Mouse (Mus musculus): ENCODE data around the gene Zan. TPM values are rescaled to one million over a fixed set of nuclear protein-coding genes. Genes with fewer than 3 reads are reported as not detected.

Zan gene
- polyA plus RNA-seq, 1 experiment from 2014 or later: 1.1 TPM

- H3K4me3 ChIP-seq (ENCODE audit: low read depth, low read length): peak overlapping the region; percentile 100
- H3K27ac ChIP-seq (ENCODE audit: low read length): peak overlapping the region; percentile 80
- H3K4me2 ChIP-seq (replicated peaks; ENCODE audit: low read depth, low read length): peak overlapping the region; percentile 29
- H3K9ac ChIP-seq (replicated peaks; ENCODE audit: low read depth, low read length): peak overlapping the region; percentile 98
- ATAC-seq (ENCODE audit: insufficient number of reproducible peaks, insufficient read depth, low FRiP score, low read depth): peak; percentile 83
- WGBS: 2% methylated on average over 29 of the region's 52 CpGs
- peaks cover 7% of the 10 kb centered on the region; the same call in 1 of the 2 replicates for H3K36me3 ChIP-seq (ENCODE audit: control insufficient read depth, insufficient read depth, low read length)
- H3K4me1 ChIP-seq (ENCODE audit: control insufficient read depth, insufficient read depth, low read length): peaks cover 14% of the 10 kb centered on the region
- H3K9me3 ChIP-seq (ENCODE audit: control insufficient read depth, low read depth, low read length): no peaks in the 10 kb centered on the region
- H3K27me3 ChIP-seq (ENCODE audit: control insufficient read depth, insufficient read depth, low read length): no peaks in the 10 kb centered on the region
These were observed 33.2 kb upstream of the Zan start for GRCm38 (mm10) chr5:137510014-137510501.

DNA sequence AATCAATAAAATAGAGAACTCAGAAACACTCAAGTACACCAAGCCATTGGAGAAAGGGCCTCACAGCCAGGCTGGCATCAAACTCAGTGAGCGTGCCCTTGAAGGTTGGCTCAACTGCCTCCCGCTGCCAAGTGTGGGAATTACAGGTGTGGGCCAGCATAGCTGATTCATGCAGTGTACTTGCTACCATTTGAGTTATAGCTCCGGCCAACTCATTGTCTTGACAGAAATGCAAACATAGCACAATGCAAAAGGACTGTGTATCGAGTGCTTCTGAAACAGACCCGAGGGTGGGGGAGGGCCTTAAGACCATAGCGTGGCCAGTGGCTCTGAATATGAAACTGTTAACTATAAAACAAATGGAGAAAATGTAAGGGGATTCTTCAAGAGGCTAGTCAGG, 27.2 kb upstream of the Zan start:
- 73% methylated on average over 6 of the region's 6 CpGs for WGBS
- Histone ChIP-seq H3K27me3 (ENCODE audit: control insufficient read depth, insufficient read depth, low read length) (no peaks in the 10 kb centered on the region), H3K36me3 (ENCODE audit: control insufficient read depth, insufficient read depth, low read length) (peaks cover 2% of the 10 kb centered on the region; the same call in 1 of the 2 replicates), H3K27ac (ENCODE audit: low read length) (no peak overlapping the region), H3K9ac (replicated peaks; ENCODE audit: low read depth, low read length) (no peak overlapping the region), H3K4me2 (replicated peaks; ENCODE audit: low read depth, low read length) (no peak overlapping the region), H3K4me1 (ENCODE audit: control insufficient read depth, insufficient read depth, low read length) (peaks cover 9% of the 10 kb centered on the region; the same call in 1 of the 2 replicates), H3K4me3 (ENCODE audit: low read depth, low read length) (no peak overlapping the region), H3K9me3 (ENCODE audit: control insufficient read depth, low read depth, low read length) (no peaks in the 10 kb centered on the region)
- ATAC-seq (ENCODE audit: insufficient number of reproducible peaks, insufficient read depth, low FRiP score, low read depth): no peak

DNA sequence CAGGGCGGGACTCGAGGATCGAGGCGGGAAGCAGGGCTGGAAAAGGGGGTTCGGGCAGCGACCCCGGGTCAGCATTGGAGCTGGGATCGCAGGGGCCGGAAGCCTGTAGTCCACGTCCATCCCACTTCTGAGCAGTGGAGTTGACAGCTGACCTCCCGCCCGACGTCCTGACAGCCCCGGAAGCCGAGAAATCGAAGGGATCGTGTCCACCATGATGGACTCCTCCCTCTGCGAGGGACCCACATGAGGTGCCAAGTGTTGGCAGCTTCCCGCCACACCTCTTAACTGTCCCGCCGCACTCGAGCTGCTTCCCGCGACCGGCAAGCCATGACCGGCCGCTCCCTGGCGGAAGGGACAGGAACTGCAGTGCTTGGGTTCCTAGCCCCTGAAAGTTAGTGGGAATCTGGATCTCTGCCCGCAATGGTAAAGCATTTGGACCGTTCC, 25.8 kb upstream of the Zan start:
- peak; percentile 86 for ATAC-seq (ENCODE audit: insufficient number of reproducible peaks, insufficient read depth, low FRiP score, low read depth)
- Histone ChIP-seq H3K4me2 (replicated peaks; ENCODE audit: low read depth, low read length) (peak overlapping the region; percentile 64), H3K4me3 (ENCODE audit: low read depth, low read length) (peak overlapping the region; percentile 63), H3K27me3 (ENCODE audit: control insufficient read depth, insufficient read depth, low read length) (no peaks in the 10 kb centered on the region), H3K27ac (ENCODE audit: low read length) (peak overlapping the region; percentile 86), H3K4me1 (ENCODE audit: control insufficient read depth, insufficient read depth, low read length) (peaks cover 9% of the 10 kb centered on the region; the same call in 1 of the 2 replicates), H3K36me3 (ENCODE audit: control insufficient read depth, insufficient read depth, low read length) (peaks cover 2% of the 10 kb centered on the region; the same call in 1 of the 2 replicates), H3K9ac (replicated peaks; ENCODE audit: low read depth, low read length) (peak overlapping the region; percentile 52), H3K9me3 (ENCODE audit: control insufficient read depth, low read depth, low read length) (no peaks in the 10 kb centered on the region)
- under 1% methylated on average over 28 of the region's 30 CpGs for WGBS

GRCm38 (mm10) chr5:137501709-137502666, 25.1 kb upstream of the Zan start, which contains the start of gene Pop7:
Pop7 (minus strand) TSS chr5:137502518.
- WGBS: 3% methylated on average over 64 of the region's 64 CpGs
- Histone ChIP-seq H3K27ac (ENCODE audit: low read length) (peak within 1 kb of the TSS; percentile 97), H3K9me3 (ENCODE audit: control insufficient read depth, low read depth, low read length) (no peaks in the 10 kb centered on the region), H3K4me2 (replicated peaks; ENCODE audit: low read depth, low read length) (peak within 1 kb of the TSS; percentile 64), H3K4me3 (ENCODE audit: low read depth, low read length) (peak within 1 kb of the TSS; percentile 63), H3K9ac (replicated peaks; ENCODE audit: low read depth, low read length) (peak within 1 kb of the TSS; percentile 59), H3K27me3 (ENCODE audit: control insufficient read depth, insufficient read depth, low read length) (no peaks in the 10 kb centered on the region), H3K36me3 (ENCODE audit: control insufficient read depth, insufficient read depth, low read length) (peaks cover 2% of the 10 kb centered on the region; the same call in 1 of the 2 replicates), H3K4me1 (ENCODE audit: control insufficient read depth, insufficient read depth, low read length) (peaks cover 9% of the 10 kb centered on the region; the same call in 1 of the 2 replicates)
- ATAC-seq (ENCODE audit: insufficient number of reproducible peaks, insufficient read depth, low FRiP score, low read depth): peak; percentile 96

DNA sequence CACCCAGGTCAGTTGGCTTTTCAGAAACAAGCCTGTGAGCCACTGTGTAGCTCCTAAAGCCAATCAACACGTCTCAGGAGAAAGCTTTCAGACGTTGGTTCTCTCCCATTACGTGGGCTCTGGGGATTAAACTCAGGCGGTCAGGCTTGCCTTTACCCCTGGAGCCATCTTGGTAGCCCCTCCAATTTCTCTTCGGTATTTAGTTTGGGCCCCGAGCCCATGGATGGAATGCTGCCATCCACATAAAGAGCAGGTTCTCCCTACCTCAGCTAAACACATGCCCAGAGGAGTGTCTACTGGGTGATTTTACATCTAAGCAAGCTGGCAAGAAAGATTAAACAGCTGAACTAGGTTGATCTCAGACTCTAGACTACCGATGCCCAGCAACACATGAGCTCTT, 23.3 kb upstream of the Zan start:
- Histone ChIP-seq H3K27ac (ENCODE audit: low read length) (no peak overlapping the region), H3K9ac (replicated peaks; ENCODE audit: low read depth, low read length) (no peak overlapping the region), H3K9me3 (ENCODE audit: control insufficient read depth, low read depth, low read length) (no peaks in the 10 kb centered on the region), H3K27me3 (ENCODE audit: control insufficient read depth, insufficient read depth, low read length) (no peaks in the 10 kb centered on the region), H3K4me2 (replicated peaks; ENCODE audit: low read depth, low read length) (no peak overlapping the region), H3K4me1 (ENCODE audit: control insufficient read depth, insufficient read depth, low read length) (peaks cover 9% of the 10 kb centered on the region; the same call in 1 of the 2 replicates), H3K36me3 (ENCODE audit: control insufficient read depth, insufficient read depth, low read length) (peaks cover 2% of the 10 kb centered on the region; the same call in 1 of the 2 replicates), H3K4me3 (ENCODE audit: low read depth, low read length) (no peak overlapping the region)
- WGBS: 89% methylated on average over 7 of the region's 7 CpGs
- ATAC-seq (ENCODE audit: insufficient number of reproducible peaks, insufficient read depth, low FRiP score, low read depth): no peak

GRCm38 (mm10) chr5:137493831-137494230, 17.0 kb upstream of the Zan start:
- Histone ChIP-seq H3K4me3 (ENCODE audit: low read depth, low read length) (no peak overlapping the region), H3K27ac (ENCODE audit: low read length) (no peak overlapping the region), H3K9me3 (ENCODE audit: control insufficient read depth, low read depth, low read length) (no peaks in the 10 kb centered on the region), H3K4me2 (replicated peaks; ENCODE audit: low read depth, low read length) (no peak overlapping the region), H3K36me3 (ENCODE audit: control insufficient read depth, insufficient read depth, low read length) (no peaks in the 10 kb centered on the region), H3K27me3 (ENCODE audit: control insufficient read depth, insufficient read depth, low read length) (no peaks in the 10 kb centered on the region), H3K9ac (replicated peaks; ENCODE audit: low read depth, low read length) (no peak overlapping the region), H3K4me1 (ENCODE audit: control insufficient read depth, insufficient read depth, low read length) (no peaks in the 10 kb centered on the region)
- WGBS: 73% methylated on average over 13 of the region's 13 CpGs
- ATAC-seq (ENCODE audit: insufficient number of reproducible peaks, insufficient read depth, low FRiP score, low read depth): no peak

DNA sequence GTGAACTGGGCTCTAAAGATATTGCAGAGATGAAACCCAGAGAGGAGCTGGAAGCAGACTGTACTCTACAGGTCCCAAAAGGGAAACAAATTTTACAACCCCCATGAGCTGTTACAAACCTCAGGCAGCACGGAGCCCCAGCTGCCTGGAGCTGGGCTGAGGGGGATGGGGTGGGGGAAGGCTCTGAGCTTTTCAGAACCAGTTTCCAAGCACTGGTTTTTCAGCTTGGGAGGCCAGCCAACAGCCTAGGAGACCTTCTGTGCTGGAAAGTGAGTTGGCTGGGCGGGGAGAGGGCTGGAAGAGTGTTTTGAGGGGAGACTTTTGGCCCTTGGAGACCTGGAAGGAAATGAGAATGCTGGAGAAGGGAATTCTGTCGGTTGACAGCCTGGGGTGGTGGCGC, 14.7 kb upstream of the Zan start:
- Histone ChIP-seq H3K27ac (ENCODE audit: low read length) (no peak overlapping the region; the same call in 1 of the 2 replicates), H3K4me3 (ENCODE audit: low read depth, low read length) (no peak overlapping the region), H3K27me3 (ENCODE audit: control insufficient read depth, insufficient read depth, low read length) (no peaks in the 10 kb centered on the region), H3K4me2 (replicated peaks; ENCODE audit: low read depth, low read length) (no peak overlapping the region), H3K9ac (replicated peaks; ENCODE audit: low read depth, low read length) (no peak overlapping the region), H3K36me3 (ENCODE audit: control insufficient read depth, insufficient read depth, low read length) (no peaks in the 10 kb centered on the region), H3K9me3 (ENCODE audit: control insufficient read depth, low read depth, low read length) (no peaks in the 10 kb centered on the region; the same call in 1 of the 2 replicates), H3K4me1 (ENCODE audit: control insufficient read depth, insufficient read depth, low read length) (no peaks in the 10 kb centered on the region)
- WGBS: 51% methylated on average over 4 of the region's 4 CpGs
- ATAC-seq (ENCODE audit: insufficient number of reproducible peaks, insufficient read depth, low FRiP score, low read depth): no peak

- no peaks in the 10 kb centered on the region for H3K36me3 ChIP-seq (ENCODE audit: control insufficient read depth, insufficient read depth, low read length)
- no peaks in the 10 kb centered on the region; the same call in 1 of the 2 replicates for H3K9me3 ChIP-seq (ENCODE audit: control insufficient read depth, low read depth, low read length)
- H3K9ac ChIP-seq (replicated peaks; ENCODE audit: low read depth, low read length): no peak overlapping the region
- no peak overlapping the region for H3K4me3 ChIP-seq (ENCODE audit: low read depth, low read length)
- H3K27me3 ChIP-seq (ENCODE audit: control insufficient read depth, insufficient read depth, low read length): no peaks in the 10 kb centered on the region
- WGBS: 82% methylated on average over 7 of the region's 7 CpGs
- peaks cover 7% of the 10 kb centered on the region; the same call in 1 of the 2 replicates for H3K4me1 ChIP-seq (ENCODE audit: control insufficient read depth, insufficient read depth, low read length)
- no peak overlapping the region for H3K27ac ChIP-seq (ENCODE audit: low read length)
- ATAC-seq (ENCODE audit: insufficient number of reproducible peaks, insufficient read depth, low FRiP score, low read depth): no peak
- no peak overlapping the region for H3K4me2 ChIP-seq (replicated peaks; ENCODE audit: low read depth, low read length)
These were observed 10.8 kb upstream of the Zan start for GRCm38 (mm10) chr5:137487616-137488015.
